Mouse (Mus musculus) lung, adult 2 months (tissue): Measurements from ENCODE around the gene Ucp3. TPM values are rescaled to one million over a fixed set of nuclear protein-coding genes. Genes with fewer than 3 reads are reported as not detected.

ENCODE experiments used
- DNase-seq: peaks from one replicate; pipeline ENCODE4 v3.0.0; 2022
- H3K4me1 ChIP-seq: fragments of 200-500 bp; 2 replicates; pipeline ENCODE4 v1.6.1; 2011; ENCODE audit warnings: low read length; ENCODE audit not compliant: control insufficient read depth, insufficient read depth
- H3K4me3 ChIP-seq: fragments of 200-500 bp; replicated peaks from 2 replicates; pipeline ENCODE3; 2011; ENCODE audit warnings: low read depth, mild to moderate bottlenecking, control low read depth, low read length; ENCODE audit errors: extremely low read depth
- CTCF ChIP-seq: fragments of 200-500 bp; IDR thresholded peaks from 2 replicates; pipeline ENCODE4 v1.5.1; 2011; ENCODE audit warnings: mild to moderate bottlenecking, low read length, control low read depth; ENCODE audit not compliant: insufficient read depth
- POLR2A ChIP-seq: fragments of 200-500 bp; IDR thresholded peaks from 2 replicates; pipeline ENCODE4 v1.6.1; 2011; ENCODE audit warnings: low read depth, mild to moderate bottlenecking, control low read depth, low read length, borderline replicate concordance; ENCODE audit errors: extremely low read depth
- WGBS: fragments of 180-500 bp; shearing (Covaris S2); methylation state at CpG from one replicate; pipeline ENCODE4 v1.1.7; 2018; 5-methylcytosine and 5-hydroxymethylcytosine counted together
- polyA plus RNA-seq: library from polyadenylated mRNA; depleted of rRNA; stranded (reverse); fragments of >200 nt; gene quantifications from 2 replicates; pipeline ENCODE4 v1.2.3, GENCODE M21; 2012; rRNA removed

Ucp3 gene
- polyA plus RNA-seq, result 5.0 and 7.8 TPM in 2 replicates

- 87% methylated on average over 6 of the region's 6 CpGs for WGBS
- DNase-seq, result no peak
- H3K4me3 ChIP-seq, result no peak within 1 kb of the TSS
Observed at GRCm38 (mm10) chr7:100472777-100473176, at the start of gene Ucp3. Gene Ucp3, plus strand, starts transcription at chr7:100472990.

GRCm38 (mm10) chr7:100425795-100426194, 47.0 kb upstream of the Ucp3 start:
- no peak for DNase-seq
- H3K4me3 ChIP-seq, result no peak overlapping the region
- TF ChIP-seq POLR2A (no peak), CTCF (no peak)
- peaks cover 6% of the 10 kb centered on the region for H3K4me1 ChIP-seq
- 90% methylated on average over 3 of the region's 3 CpGs for WGBS

More at GRCm38 (mm10) chr7:100472777-100473176, at the start of gene Ucp3:
- peaks cover 5% of the 10 kb centered on the region; the same call in 1 of the 2 replicates for H3K4me1 ChIP-seq
- TF ChIP-seq CTCF, result no peak
- no peak for TF ChIP-seq POLR2A

DNA sequence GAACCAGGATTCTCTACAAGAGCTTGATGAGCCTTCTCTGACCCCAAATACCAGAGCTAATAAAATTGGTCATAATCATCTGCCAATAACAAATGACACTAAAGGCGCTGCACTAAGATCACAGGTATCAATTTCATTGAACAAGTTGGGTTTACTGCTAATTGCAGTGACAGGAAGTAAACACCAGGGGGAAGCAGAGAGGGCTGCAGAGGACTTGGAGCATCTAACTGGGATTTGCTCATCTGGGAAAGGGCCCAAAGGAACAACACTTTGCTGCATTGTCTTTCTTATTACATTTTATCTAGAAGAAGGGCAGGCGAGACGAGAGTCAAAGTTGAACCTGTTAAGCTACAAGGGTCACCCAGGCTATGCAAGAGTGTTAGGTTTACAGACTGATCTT, 43.7 kb upstream of the Ucp3 start:
- H3K4me1 ChIP-seq, result peaks cover 11% of the 10 kb centered on the region
- no peak overlapping the region for H3K4me3 ChIP-seq
- peak; percentile 42 for DNase-seq
- WGBS, result 37% methylated on average over 3 of the region's 3 CpGs
- TF ChIP-seq POLR2A (no peak), CTCF (peak; percentile 73)

GRCm38 (mm10) chr7:100429911-100430310, 42.9 kb upstream of the Ucp3 start:
- WGBS, result 81% methylated on average over 11 of the region's 11 CpGs
- peaks cover 11% of the 10 kb centered on the region for H3K4me1 ChIP-seq
- DNase-seq, result no peak
- H3K4me3 ChIP-seq, result no peak overlapping the region
- no peak for TF ChIP-seq POLR2A
- TF ChIP-seq CTCF, result no peak

- H3K4me3 ChIP-seq, result no peak overlapping the region
- TF ChIP-seq POLR2A (no peak), CTCF (no peak)
- H3K4me1 ChIP-seq, result peaks cover 11% of the 10 kb centered on the region
- DNase-seq, result peak; percentile 49
- 26% methylated on average over 5 of the region's 5 CpGs for WGBS
Observed at GRCm38 (mm10) chr7:100431103-100431502, 41.7 kb upstream of the Ucp3 start.

DNA sequence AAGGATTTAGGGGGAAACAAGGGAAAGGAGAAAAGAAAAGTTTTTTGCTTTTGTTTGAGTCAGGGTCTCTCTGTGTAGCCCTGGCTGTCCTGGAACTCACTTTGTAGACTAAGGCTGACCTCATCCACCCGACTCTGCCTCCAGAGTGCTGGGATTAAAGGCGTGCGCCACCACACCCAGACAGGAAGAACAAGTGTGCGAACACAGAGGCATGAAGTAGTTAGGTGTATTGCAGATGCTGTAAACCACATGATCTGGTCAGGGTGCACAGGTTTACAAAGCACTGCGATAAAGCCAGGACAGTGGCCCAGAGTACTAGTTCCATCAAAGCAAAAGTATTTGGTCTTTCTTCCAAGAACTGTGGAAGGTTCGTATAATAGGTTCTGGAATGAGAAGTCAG, 39.5 kb upstream of the Ucp3 start:
- H3K4me1 ChIP-seq, result peaks cover 11% of the 10 kb centered on the region
- no peak for DNase-seq
- TF ChIP-seq CTCF (no peak), POLR2A (no peak)
- WGBS, result 80% methylated on average over 6 of the region's 6 CpGs
- H3K4me3 ChIP-seq, result no peak overlapping the region

- DNase-seq, result no peak
- 76% methylated on average over 4 of the region's 4 CpGs for WGBS
Observed at GRCm38 (mm10) chr7:100443728-100444127, 29.1 kb upstream of the Ucp3 start.

GRCm38 (mm10) chr7:100446271-100446670, 26.5 kb upstream of the Ucp3 start:
- TF ChIP-seq CTCF, result no peak
- no peak for TF ChIP-seq POLR2A
- 84% methylated on average over 5 of the region's 5 CpGs for WGBS
- Histone ChIP-seq H3K4me1 (no peaks in the 10 kb centered on the region), H3K4me3 (no peak overlapping the region)
- no peak for DNase-seq

More at GRCm38 (mm10) chr7:100443728-100444127, 29.1 kb upstream of the Ucp3 start:
- TF ChIP-seq CTCF (no peak), POLR2A (no peak)
- no peak overlapping the region for H3K4me3 ChIP-seq
- H3K4me1 ChIP-seq, result no peaks in the 10 kb centered on the region

GRCm38 (mm10) chr7:100448530-100448929, 24.3 kb upstream of the Ucp3 start:
- H3K4me3 ChIP-seq, result no peak overlapping the region
- TF ChIP-seq CTCF (no peak), POLR2A (no peak)
- H3K4me1 ChIP-seq, result no peaks in the 10 kb centered on the region
- 89% methylated on average over 12 of the region's 12 CpGs for WGBS
- DNase-seq, result no peak

- TF ChIP-seq CTCF (no peak), POLR2A (no peak)
- 81% methylated on average over 3 of the region's 3 CpGs for WGBS
- Histone ChIP-seq H3K4me1 (no peaks in the 10 kb centered on the region), H3K4me3 (no peak overlapping the region)
- DNase-seq, result no peak
Observed at GRCm38 (mm10) chr7:100448985-100449384, 23.8 kb upstream of the Ucp3 start.
